Mouse (Mus musculus): ENCODE measurements around the gene Osgepl1. TPM values are rescaled to one million over a fixed set of nuclear protein-coding genes. Genes with fewer than 3 reads are reported as not detected.
A peak's percentile ranks its signal among the peaks of the same experiment; 100 is the strongest.
"Not testable (repeated sequence)": the region's sequence is repeated elsewhere in the genome, so short reads cannot be mapped to it uniquely, and the experiment has no call there.

Osgepl1 gene
- total RNA-seq (2021): 10 to 100 TPM; 59.8 to 60.3 TPM

GRCm38 (mm10) chr1:53312989-53313967 is at the start of gene Osgepl1:
Osgepl1 (plus strand) TSS chr1:53313624.
- DNase-seq: peak; percentile 85 to 87
- intact Hi-C loops (cut with DNase I): loop anchor here (1.0 to 10.0 kb wide), 3 partner anchors 16 to 472 kb away; partner anchors contain the start of genes Asdurf, Asnsd1, Gm28551 and Gm28778

- DNase-seq; intact Hi-C loops (cut with DNase I): not testable (repeated sequence)
These were observed 48.3 kb upstream of the Osgepl1 start for GRCm38 (mm10) chr1:53264958-53265612.

GRCm38 (mm10) chr1:53269901-53270300 is 43.5 kb upstream of the Osgepl1 start:
- DNase-seq: peak in 1 of 2 experiments; percentile 8

GRCm38 (mm10) chr1:53272646-53273045 is 40.8 kb upstream of the Osgepl1 start:
- peak; percentile 9 to 30 for DNase-seq
- intact Hi-C loops (cut with DNase I): loop anchor here (1.0 to 10.0 kb wide), 2 partner anchors 219 to 628 kb away; no protein-coding TSS in a partner anchor

More at GRCm38 (mm10) chr1:53269901-53270300, 43.5 kb upstream of the Osgepl1 start:
- intact Hi-C loops (cut with DNase I): loop anchor here (10.0 kb wide), 1 partner anchor 625 kb away; no protein-coding TSS in a partner anchor

- intact Hi-C loops (cut with DNase I): no loop called here
- no peak for DNase-seq
These were observed 22.2 kb upstream of the Osgepl1 start for GRCm38 (mm10) chr1:53291197-53291596.

GRCm38 (mm10) chr1:53296581-53297383 is 16.6 kb upstream of the Osgepl1 start, which contains the start of the genes Pms1, Ormdl1 and Gm28778:
Pms1 (minus strand) TSS chr1:53297018.
Ormdl1 (plus strand) TSS chr1:53297095.
Gm28778 (plus strand) TSS chr1:53297111.
- peak; percentile 98 for DNase-seq
- intact Hi-C loops (cut with DNase I): loop anchor here (1.0 to 5.0 kb wide), 2 partner anchors 17 to 56 kb away; partner anchors contain the start of genes Asdurf, Asnsd1, Gm28551 and Osgepl1

- intact Hi-C loops (cut with DNase I): no loop called here
- DNase-seq: no peak
These were observed 12.9 kb upstream of the Osgepl1 start for GRCm38 (mm10) chr1:53300506-53300905.

GRCm38 (mm10) chr1:53321662-53322344 is 8.4 kb downstream of the Osgepl1 start:
- no peak for DNase-seq

GRCm38 (mm10) chr1:53323254-53323653 is 9.8 kb downstream of the Osgepl1 start:
- intact Hi-C loops (cut with DNase I): no loop called here
- no peak for DNase-seq

More at GRCm38 (mm10) chr1:53321662-53322344, 8.4 kb downstream of the Osgepl1 start:
- intact Hi-C loops (cut with DNase I): no loop called here

GRCm38 (mm10) chr1:53324277-53324676 is 10.9 kb downstream of the Osgepl1 start:
- no peak for DNase-seq
- intact Hi-C loops (cut with DNase I): no loop called here

- DNase-seq: no peak
These were observed 11.5 kb downstream of the Osgepl1 start for GRCm38 (mm10) chr1:53324827-53325494.

GRCm38 (mm10) chr1:53333527-53333926 is 20.1 kb downstream of the Osgepl1 start:
- DNase-seq; intact Hi-C loops (cut with DNase I): not testable (repeated sequence)

More at GRCm38 (mm10) chr1:53324827-53325494, 11.5 kb downstream of the Osgepl1 start:
- intact Hi-C loops (cut with DNase I): no loop called here

GRCm38 (mm10) chr1:53335465-53335864 is 22.0 kb downstream of the Osgepl1 start:
- intact Hi-C loops (cut with DNase I): no loop called here
- no peak for DNase-seq

GRCm38 (mm10) chr1:53337403-53337802 is 24.0 kb downstream of the Osgepl1 start:
- DNase-seq; intact Hi-C loops (cut with DNase I): not testable (repeated sequence)

GRCm38 (mm10) chr1:53341071-53341470 is 27.6 kb downstream of the Osgepl1 start:
- intact Hi-C loops (cut with DNase I): no loop called here
- no peak for DNase-seq

GRCm38 (mm10) chr1:53352327-53353261 is 39.2 kb downstream of the Osgepl1 start, which contains the start of the genes Asdurf, Gm28551 and Asnsd1:
Asdurf (minus strand) TSS chr1:53352619.
Gm28551 (minus strand) TSS chr1:53352667.
Asnsd1 (minus strand) TSS chr1:53352752.
- peak; percentile 98 for DNase-seq
- intact Hi-C loops (cut with DNase I): loop anchor here (1.0 to 10.0 kb wide), 4 partner anchors 39 to 508 kb away; partner anchors contain the start of genes Gm28778, Hibch, Ormdl1 and Osgepl1

- intact Hi-C loops (cut with DNase I): loop anchor here (10.0 kb wide), 1 partner anchor 514 kb away; the partner anchor contains the start of gene Hibch
- no peak for DNase-seq
These were observed 45.6 kb downstream of the Osgepl1 start for GRCm38 (mm10) chr1:53358988-53359387.
